Mouse (Mus musculus): Measurements from ENCODE around the gene Hectd3.

The Hectd3 gene

DNA sequence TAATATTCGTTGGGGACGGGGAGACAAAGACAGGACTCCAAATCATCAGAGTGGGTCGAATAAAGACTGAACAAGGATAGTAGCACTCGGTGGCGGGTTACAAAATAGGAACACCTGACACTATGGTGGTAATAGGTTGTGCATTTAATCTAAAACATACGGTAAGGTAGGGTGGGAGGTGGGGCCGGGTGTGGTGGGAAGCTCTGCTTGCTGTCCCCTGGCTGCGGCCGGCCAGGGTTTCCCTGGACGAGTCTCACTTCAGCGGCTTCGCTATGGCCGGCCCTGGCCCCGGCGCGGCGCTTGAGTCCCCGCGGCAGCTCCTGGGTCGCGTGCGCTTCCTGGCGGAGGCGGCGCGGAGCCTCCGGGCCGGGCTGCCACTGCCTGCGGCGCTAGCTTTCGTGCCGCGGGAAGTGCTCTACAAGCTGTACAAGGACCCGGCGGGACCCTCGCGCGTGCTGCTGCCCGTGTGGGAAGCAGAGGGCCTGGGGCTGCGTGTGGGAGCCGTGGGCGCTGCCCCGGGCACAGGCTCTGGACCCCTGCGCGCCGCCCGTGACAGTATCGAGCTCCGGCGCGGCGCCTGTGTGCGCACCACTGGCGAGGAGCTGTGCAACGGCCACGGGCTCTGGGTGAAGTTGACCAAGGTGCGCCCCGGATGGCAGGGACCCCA is at the start of gene Hectd3:
Gene Hectd3 (plus strand): TSS at position 187 of the 667 bp plus-strand sequence.
- DNase-seq (ENCODE audit: low read depth, low spot score): peak; percentile 59

DNA sequence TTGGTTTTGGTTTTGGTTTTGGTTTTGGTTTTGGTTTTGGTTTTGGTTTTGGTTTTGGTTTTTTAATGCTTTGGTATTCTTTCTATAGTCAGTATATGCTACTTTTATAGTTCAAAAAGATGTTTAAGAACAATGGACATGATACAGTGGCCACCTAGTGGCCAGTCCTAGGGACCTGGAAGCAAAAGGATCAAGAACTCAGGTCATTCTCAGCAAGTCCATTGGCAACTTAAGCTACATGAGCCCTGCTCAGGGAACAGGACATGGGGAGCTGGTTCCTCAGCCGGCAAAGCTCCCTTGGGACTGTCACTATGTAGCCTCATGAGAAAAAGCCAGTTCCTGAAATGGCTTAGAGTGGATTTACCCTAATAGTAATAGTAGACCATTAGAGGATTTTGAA is 43.5 kb upstream of the Hectd3 start:
- DNase-seq (ENCODE audit: low read depth, low spot score): peak; percentile 19

DNA sequence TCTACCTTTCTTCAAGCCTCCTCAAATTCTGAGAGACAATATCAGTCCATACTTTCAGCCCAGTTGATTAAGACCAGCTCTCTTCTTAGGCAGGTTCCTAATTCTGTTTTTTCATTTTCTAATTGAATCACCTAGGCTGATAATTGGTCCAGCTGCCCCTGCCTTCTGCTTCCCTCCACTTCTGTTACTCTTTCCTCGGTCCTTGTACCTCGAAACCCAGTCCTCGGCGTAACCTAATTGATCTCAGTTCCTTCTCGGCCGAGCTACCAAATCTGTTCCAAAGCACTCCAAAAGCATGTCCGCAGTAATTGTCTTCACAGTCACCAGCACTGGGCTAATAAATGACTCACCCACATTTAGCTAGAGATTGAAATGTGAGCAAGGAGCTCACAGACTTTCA is 40.2 kb upstream of the Hectd3 start:
- DNase-seq (ENCODE audit: low read depth, low spot score): no peak

DNA sequence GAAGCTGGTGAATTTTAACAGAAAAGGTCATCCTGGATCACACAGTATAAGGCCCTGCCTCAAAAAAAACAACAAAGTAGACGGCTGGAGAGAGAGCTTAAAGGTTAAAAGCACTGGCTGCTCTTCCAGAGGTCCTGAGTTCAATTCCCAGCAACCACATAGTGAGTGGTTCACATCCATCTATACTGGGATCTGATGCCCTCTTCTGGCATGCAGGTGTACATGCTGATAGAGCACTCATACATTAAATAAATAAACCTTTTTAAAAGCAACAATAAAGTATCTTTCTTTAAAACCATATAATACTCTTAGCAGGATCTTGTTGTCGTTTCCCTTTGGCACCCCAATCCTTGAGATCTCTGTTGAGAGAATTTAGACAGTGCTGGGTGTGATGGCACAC is 18.6 kb upstream of the Hectd3 start:
- DNase-seq (ENCODE audit: low read depth, low spot score): no peak

DNA sequence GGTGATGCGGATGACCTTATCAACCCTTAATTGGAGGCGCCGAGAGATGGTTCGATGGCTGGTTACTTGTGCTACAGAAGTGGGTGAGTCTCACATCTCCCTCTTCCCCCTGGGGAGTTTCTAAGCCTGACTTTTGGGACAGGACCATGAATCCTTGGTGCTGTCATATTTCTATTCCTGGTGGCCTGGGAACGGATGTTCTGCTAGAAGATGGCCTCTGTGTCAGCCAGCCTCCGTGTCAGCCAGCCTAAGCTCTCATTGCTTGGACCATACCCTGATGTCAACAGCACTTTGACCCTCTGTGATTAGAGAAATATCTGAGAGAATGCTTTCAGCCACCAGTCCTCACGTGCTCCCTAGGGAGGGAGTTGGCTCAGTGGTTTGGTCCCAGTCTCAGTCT is 9.4 kb upstream of the Hectd3 start:
- no peak for DNase-seq (ENCODE audit: low read depth, low spot score)

DNA sequence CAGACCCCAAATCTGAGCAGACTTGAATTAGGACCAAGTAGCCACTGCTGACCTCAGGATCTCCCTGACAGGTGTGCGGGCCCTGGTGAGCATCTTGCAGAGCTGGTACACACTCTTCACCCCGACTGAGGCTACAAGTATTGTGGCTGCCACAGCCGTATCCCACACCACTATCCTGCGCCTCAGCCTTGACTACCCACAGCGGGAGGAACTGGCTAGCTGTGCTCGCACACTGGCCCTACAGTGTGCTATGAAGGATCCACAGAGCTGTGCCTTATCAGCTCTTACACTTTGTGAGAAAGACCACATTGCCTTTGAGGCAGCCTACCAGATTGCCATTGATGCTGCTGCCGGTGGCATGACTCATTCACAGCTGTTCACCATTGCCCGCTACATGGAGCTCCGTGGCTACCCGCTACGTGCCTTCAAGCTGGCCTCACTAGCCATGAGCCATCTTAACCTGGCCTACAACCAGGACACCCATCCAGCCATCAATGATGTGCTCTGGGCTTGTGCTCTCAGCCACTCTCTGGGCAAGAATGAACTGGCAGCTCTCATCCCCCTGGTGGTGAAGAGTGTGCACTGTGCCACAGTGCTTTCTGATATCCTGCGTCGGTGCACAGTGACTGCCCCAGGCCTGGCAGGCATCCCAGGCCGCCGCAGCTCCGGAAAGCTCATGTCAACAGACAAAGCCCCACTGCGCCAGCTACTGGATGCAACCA is 8.6 kb upstream of the Hectd3 start:
- peak; percentile 93 for DNase-seq (ENCODE audit: low read depth, low spot score)

DNA sequence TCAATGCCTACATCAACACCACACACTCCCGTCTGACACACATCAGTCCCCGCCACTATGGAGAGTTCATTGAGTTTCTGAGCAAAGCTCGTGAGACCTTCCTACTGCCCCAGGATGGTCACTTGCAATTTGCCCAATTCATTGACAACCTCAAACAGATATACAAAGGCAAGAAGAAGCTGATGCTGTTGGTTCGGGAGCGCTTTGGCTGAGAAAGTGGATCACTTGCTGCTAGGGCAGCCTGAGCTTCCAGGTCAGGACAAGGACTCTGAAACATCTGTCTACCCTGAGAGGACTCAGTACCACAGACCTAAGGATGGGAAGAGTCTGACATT is 8.0 kb upstream of the Hectd3 start:
- DNase-seq (ENCODE audit: low read depth, low spot score): no peak

DNA sequence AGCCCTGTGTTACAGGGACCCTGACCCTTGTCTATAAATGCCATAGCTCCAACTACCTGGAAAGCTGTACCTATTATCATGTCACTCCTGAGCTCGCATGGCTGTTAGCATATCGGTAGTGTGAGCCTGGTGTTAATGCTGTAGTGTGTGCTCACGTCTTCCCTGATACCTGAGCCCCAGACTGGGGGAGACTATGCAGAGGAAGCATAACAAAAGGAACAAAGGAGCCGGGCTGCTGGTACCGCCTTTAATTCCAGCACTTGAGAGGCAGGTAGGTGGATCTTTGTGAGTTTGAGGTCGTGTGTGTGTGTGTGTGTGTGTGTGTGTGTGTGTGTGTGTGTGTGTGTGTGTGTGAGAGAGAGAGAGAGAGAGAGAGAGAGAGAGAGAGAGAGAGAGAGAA is 5.4 kb upstream of the Hectd3 start:
- peak; percentile 57 for DNase-seq (ENCODE audit: low read depth, low spot score)

DNA sequence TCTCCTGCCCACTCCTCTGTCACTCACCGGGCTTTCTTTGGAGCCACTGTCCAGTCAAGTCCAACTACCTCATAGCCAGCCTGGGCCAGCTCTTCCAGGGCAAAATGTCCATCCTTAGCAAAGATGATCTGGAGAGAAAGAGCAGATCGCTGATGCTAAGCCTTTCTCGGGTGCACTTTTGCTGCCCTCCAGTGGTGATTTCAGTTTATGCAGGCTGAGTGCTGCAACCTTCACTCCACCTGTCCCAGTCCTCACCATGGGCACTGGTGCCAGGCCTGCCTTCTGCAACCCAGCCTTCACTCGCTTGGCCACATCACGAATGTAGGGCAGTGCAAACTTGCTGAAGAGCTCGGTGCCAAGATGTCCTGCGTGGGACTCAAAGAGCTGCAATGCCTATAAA is 3.8 kb upstream of the Hectd3 start:
- DNase-seq (ENCODE audit: low read depth, low spot score): peak; percentile 70

DNA sequence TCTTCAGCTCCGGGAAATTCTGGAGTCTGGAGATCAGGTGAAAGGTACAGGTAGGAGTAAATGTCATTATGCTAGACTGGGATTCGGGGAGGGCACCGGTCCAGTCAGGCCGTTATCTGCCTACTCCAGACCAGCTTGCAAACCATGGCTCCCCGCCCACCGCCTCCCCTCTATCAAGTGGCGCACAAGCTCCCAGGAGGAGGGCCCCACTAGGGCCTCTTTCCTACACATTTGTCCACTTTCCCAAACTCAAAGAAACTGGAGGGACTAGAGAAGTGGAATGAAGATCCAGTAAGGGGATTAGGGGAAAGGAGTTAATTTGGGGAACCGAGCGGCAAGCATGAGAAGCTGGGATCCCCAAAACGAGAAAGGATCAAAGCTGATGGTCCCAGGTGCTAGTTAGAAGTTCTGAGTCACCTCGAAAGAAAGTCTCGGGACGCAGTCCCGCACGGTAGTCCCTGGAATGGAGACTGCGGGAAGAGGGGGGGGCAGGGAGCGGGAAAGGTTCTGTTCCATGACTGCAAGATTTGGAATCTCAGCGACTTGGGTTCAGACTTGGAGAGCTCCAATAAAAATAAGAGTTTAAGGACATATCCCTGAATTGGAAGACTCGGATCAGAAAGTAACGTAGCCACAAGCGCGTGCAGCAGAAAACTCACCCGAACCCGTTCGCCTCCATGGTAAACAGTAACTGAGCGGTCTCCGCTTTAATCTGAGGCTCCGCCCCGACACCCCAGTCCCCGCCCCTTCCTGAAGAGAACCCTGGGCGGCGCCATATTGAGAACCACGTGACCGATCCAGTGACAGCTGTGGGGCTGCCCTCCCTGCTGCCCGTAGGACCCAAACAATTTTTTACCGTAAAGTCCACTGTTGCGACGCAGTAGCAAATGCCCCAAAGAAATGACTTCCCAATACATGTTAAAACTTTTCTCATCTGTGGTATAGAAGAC is 1.2 kb upstream of the Hectd3 start, which contains the start of gene Urod:
Gene Urod (minus strand): TSS at position 742 of the 950 bp plus-strand sequence.
- DNase-seq (ENCODE audit: low read depth, low spot score): peak; percentile 95

DNA sequence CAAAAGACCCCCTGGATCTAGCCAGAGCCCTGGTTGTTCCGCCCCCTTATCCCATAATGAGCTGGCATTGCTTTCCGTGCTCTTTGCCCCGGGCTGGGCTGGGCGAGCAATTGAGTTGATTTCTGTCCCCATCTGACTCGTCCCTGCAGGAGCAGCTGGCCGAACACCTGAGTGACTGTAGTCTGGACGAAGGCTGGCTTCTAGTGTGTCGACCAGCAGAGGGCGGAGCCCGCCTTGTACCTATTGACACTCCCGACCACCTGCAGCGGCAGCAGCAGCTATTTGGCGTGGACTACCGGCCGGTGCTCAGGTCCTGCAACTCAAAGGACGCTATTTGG is 650 bp downstream of the Hectd3 start:
- peak; percentile 67 for DNase-seq (ENCODE audit: low read depth, low spot score)

DNA sequence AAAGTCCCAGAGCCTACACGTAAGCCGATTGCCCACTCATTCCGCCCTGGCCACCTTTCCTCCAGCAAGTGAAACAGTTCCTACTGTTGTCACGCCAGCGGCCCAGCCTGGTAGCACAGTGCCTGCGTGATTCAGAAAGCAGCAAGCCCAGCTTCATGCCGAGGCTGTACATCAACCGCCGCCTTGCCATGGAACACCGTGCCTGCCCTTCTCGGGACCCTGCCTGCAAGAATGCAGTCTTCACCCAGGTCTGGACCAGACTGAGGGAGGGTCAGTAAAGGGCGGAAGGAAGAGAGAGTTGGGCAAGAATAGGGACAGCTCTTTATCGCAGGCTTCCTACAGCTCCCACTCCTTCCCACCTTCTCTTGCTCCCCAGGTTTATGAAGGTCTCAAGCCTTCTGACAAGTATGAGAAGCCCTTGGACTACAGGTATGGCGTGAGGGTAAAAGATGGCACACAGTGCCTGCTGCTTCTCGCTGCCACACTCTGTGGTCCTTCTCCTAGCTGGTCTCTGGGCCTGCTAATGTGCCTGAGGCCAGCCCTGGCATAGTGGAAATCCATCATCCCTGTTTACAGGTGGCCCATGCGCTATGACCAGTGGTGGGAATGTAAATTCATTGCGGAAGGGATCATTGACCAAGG is 4.5 kb downstream of the Hectd3 start:
- no peak for DNase-seq (ENCODE audit: low read depth, low spot score)

DNA sequence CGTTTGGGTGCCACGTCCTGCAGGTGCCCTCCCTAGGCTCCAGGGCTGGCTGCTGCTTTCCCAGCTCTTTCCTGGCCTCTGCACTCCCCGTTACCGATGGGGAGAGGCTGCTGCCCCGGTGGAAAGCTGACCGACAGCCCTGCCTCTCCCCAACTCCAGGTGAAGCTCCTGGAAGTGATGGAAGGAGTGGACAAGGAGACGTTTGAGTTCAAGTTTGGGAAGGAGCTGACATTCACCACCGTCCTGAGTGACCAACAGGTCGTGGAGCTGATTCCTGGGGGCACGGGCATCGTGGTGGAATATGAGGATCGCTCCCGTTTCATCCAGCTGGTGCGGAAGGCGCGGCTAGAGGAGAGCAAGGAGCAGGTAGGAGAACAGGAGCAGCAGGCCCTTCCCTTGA is 6.8 kb downstream of the Hectd3 start:
- no peak for DNase-seq (ENCODE audit: low read depth, low spot score)

DNA sequence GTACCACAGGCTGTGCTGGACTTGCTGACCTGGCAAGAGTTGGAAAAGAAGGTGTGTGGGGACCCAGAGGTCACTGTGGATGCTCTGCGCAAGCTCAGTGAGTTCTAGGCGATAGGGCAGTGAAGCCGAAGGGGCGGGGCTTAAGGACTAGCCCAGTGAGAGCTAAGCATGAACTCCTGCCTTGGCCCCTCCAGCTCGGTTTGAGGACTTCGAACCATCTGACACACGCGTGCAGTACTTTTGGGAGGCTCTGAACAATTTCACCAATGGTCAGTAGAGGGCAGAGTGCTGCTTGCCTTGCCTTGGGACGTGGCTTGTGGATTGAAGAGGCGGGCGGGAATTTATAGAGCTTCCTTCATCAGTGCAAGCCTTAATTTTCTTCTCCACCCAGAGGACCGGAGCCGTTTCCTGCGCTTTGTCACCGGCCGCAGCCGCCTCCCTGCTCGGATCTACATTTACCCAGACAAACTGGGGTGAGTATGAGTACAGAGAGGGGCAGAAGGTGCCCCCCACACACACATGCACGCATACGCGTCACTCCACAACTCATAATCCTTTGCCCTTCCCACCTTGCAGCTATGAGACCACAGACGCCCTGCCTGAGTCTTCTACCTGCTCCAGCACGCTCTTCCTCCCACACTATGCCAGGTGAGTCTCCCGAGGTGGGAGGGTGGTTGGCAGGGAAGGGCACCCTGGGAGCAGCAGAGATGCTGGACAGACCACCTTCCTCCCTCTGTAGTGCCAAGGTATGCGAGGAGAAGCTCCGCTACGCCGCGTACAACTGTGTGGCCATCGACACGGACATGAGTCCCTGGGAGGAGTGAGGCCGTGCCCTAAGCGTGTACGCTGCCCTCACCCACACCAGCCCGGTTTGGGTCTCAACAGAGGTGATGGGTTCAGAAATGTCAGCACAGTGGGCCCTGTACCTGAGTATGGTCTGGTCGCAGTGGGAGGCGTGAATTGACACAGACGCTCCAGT is 7.7 kb downstream of the Hectd3 start:
- peak; percentile 93 for DNase-seq (ENCODE audit: low read depth, low spot score)

DNA sequence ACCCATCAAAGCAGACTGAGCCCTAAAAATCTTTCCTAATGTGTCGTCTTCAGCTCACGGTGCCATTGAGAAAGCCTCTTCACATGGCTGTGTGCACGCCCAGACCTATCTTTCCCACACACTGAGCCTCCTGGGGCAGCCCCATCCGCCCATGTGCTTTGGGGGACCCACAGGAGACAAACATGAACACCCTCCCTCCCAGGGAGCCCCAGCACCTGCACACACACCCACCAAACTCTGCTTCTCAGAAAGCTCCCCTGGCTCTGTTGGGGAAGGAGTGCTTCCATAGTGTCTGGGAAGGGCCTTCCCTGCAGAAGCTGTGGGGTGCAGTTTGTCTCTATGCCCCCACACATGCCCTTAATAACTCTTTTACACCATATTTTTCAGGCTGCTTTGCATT is 9.5 kb downstream of the Hectd3 start:
- DNase-seq (ENCODE audit: low read depth, low spot score): no peak

DNA sequence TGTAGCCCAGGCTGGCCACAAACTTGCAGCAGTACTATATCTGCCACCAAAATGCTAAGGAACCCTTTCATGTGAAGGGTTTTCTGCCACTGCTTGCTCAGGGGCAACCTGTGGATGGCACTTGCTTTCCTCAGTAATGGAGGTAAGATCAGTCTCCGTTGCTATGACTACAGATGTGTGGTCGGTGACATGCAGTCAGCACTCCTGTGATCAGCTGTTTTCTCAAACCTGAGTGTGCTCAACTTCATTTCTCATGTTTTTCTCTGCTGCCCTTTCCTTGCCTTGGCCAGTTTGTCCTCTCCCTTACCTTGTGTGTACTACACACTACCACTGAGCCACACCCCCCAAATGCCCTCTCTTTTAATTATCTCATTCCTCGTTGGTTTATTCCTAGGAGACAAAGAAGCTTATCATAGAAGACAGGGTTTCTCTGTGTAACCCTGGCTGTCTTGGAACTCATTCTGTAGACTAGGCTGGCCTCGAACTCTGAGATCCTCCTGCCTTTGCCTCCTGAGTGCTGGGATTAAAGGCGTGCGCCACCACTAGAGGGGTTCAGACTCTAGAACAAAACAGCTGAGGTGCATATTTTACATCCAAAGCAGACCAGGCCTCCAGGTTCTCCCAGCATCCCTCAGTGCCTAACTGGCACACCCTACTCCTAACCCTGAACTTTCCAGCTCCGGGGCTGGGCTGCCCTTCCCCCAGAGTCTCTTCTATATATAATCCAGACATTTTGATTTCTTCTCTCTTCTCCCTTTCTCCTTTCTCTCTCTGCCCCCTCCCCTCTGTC is 10.7 kb downstream of the Hectd3 start:
- DNase-seq (ENCODE audit: low read depth, low spot score): peak; percentile 88

DNA sequence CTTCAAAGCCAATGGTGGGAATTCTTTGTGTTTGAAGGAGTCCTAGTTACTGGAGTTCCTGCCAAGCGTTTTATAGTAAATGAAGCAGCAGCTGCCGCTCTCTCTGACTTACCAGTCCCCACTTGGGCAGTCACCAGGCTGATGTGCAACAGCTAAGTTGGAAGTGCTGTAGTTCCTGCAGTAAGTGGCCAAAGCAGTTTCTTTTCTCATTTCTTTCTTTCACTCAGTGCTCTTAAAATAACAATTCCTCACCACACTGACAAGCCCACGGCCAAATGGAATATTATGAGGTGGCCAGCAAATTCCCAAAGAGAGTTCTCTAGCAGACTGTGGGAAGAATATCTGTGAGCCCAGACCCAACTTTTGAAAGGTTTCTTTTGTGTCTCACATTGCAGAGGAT is 11.9 kb downstream of the Hectd3 start:
- DNase-seq (ENCODE audit: low read depth, low spot score): no peak

DNA sequence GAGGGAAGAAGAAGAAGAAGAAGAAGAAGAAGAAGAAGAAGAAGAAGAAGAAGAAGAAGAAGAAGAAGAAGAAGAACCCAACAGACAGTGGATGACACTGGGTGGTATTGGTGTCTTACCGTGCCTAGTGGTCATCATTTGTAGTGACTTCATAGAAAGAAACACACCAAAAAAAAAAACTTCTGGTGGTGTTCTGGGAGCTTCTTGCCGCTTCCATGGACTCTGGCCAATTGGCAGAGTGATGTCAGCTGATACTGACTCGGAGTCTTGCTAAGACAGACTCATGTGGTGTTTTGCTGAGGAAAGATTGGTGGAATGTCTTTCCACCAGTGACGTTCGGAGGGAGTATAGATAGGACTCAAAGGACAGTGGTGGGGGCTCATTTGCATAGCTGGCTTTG is 15.1 kb downstream of the Hectd3 start:
- DNase-seq (ENCODE audit: low read depth, low spot score): no peak

DNA sequence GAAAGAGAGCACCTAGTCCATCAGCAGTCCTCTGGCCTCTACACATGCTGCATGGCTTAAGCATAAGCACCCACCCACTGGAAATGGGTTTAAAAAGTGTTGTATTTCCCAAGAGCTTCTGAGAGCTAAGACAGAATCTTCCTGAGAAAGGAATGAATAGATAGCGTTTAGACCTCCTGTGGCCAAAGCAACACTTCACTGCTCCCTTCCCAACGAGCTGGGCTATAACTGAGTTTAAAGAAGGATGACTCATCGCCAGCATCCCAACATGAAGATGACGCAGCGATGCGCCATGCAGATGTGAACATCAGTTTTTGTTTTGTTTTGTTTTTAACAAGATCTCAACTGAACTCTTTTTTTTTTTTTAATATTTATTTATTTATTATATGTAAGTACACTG is 18.5 kb downstream of the Hectd3 start:
- DNase-seq (ENCODE audit: low read depth, low spot score): no peak

DNA sequence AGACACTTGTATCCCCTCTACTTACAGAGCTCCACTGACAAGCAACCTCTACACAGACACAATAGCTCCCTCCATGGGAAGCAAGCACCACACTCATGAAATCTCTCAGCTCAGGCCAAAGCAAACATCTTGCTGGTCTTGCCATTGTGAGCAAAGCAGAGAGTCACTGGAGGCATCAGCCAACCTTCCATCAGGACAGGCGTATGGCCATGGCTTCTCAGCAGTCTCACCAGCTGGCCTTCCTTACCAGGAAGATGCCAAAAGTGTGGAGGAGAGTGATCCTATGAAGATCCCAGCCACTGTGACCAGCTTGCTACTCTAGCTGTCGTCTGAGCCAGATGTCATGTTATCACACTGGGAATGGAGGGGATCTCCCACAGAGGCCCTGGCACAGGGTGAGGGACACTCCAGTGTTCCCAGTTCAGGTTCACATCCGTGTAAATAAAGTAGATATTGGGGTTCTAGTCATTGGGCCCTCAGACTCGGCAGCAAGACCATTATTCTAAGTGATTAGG is 19.8 kb downstream of the Hectd3 start:
- DNase-seq (ENCODE audit: low read depth, low spot score): no peak
